Mouse (Mus musculus) lung, embryonic 16.5 days (tissue): Measurements from ENCODE around the gene Dynll1. TPM values are rescaled to one million over a fixed set of nuclear protein-coding genes. Genes with fewer than 3 reads are reported as not detected.

Experiments
- ATAC-seq: fragments of 200-750 bp; cut with Nextera tagmentation; 2 replicates; pipeline ENCODE4 v1.8.0; 2017; ENCODE audit warnings: low read depth, mild to moderate bottlenecking, moderate library complexity
- H3K27ac ChIP-seq: fragments of 300-500 bp; sonication (generic); 2 replicates; pipeline ENCODE4 v1.5.1; 2014; ENCODE audit warnings: mild to moderate bottlenecking, control low read depth, low read length
- H3K27me3 ChIP-seq: fragments of 300-500 bp; sonication (generic); 2 replicates; pipeline ENCODE4 v1.6.1; 2014; ENCODE audit warnings: low read depth, low read length, mixed read lengths; ENCODE audit not compliant: control insufficient read depth, insufficient read depth
- H3K36me3 ChIP-seq: fragments of 300-500 bp; sonication (generic); 2 replicates; pipeline ENCODE4 v1.6.1; 2014; ENCODE audit warnings: low read length; ENCODE audit not compliant: control insufficient read depth, insufficient read depth
- H3K4me1 ChIP-seq: fragments of 300-500 bp; sonication (generic); replicated peaks from 2 replicates; pipeline ENCODE4 v1.6.1; 2014; ENCODE audit warnings: low read length, mixed read lengths; ENCODE audit not compliant: control insufficient read depth, insufficient read depth
- H3K4me2 ChIP-seq: fragments of 300-500 bp; sonication (generic); 2 replicates; pipeline ENCODE4 v1.6.1; 2014; ENCODE audit warnings: low read depth, low read length, control low read depth
- H3K4me3 ChIP-seq: fragments of 300-500 bp; sonication (generic); 2 replicates; pipeline ENCODE4 v1.5.1; 2014; ENCODE audit warnings: mild to moderate bottlenecking, low read length, control low read depth
- H3K9ac ChIP-seq: fragments of 300-500 bp; sonication (generic); 2 replicates; pipeline ENCODE4 v1.6.1; 2014; ENCODE audit warnings: low read length, control low read depth
- H3K9me3 ChIP-seq: fragments of 300-500 bp; sonication (generic); 2 replicates; pipeline ENCODE4 v1.6.1; 2016; ENCODE audit warnings: low read length; ENCODE audit not compliant: control insufficient read depth
- WGBS: fragments of 180-500 bp; shearing (Covaris S2); extraction: QIAGEN DNeasy Blood & Tissue Kit; methylation state at CpG from one replicate; pipeline ENCODE4 v1.1.7; 2014; 5-methylcytosine and 5-hydroxymethylcytosine counted together
- polyA plus RNA-seq: library from polyadenylated mRNA; unstranded; fragments of >200 nt; fragmentation: Nextera tagmentation; extraction: Ambion mirVana; gene quantifications from 2 replicates; pipeline ENCODE4 v1.2.1, GENCODE M21; 2015

The Dynll1 gene
- polyA plus RNA-seq, result 1,463 and 1,496 TPM in 2 replicates

DNA sequence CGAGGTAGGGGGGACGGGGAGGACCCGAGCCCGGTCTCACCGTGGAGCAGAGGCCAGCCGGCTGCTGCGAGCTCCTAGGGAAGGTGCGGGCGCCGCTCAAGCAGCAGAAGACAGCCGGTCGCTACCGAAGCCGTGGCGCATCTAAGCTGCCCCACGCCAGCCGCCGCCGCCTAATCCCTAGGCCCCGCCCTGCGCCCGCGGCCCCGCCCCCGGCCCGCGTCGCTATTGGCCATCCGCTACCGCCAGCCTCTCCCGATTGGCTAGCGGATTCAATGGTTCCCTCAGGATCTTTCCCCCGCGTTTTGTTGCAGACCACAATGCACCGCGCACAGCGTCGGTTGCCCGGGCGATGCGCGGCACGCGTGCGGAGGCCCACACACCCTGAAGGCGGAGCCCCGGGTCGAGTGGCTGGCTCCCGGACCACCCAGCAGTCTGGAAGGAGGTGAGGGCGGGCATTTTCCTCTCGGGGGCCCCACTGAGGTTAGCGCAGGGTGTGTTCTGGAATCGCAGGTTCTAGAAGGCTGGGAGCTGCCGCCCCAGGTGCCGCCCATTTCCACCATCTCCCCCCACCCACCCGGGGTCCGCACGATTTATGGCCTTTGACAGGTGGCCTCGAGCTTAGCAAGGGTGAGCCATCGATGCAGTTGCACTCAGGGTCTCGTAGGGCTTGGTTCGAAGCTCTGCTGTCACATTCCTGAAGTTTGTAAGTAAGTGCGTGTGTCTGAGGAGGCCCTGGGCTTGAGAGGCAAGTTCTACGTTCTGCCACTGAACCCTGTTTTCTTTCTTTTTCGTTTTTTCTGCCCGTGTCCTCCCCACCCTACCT, at the start of gene Dynll1:
Gene Dynll1 (minus strand): TSS at position 208 of the 823 bp plus-strand sequence.
- Histone ChIP-seq H3K27me3 (no peaks in the 10 kb centered on the region), H3K27ac (peak within 1 kb of the TSS; percentile 97), H3K4me1 (peaks cover 20% of the 10 kb centered on the region), H3K9ac (peak within 1 kb of the TSS; percentile 88), H3K36me3 (peaks cover 17% of the 10 kb centered on the region), H3K9me3 (no peaks in the 10 kb centered on the region), H3K4me2 (peak within 1 kb of the TSS; percentile 71), H3K4me3 (peak within 1 kb of the TSS; percentile 90)
- under 1% methylated on average over 63 of the region's 66 CpGs for WGBS
- peak; percentile 98 for ATAC-seq

DNA sequence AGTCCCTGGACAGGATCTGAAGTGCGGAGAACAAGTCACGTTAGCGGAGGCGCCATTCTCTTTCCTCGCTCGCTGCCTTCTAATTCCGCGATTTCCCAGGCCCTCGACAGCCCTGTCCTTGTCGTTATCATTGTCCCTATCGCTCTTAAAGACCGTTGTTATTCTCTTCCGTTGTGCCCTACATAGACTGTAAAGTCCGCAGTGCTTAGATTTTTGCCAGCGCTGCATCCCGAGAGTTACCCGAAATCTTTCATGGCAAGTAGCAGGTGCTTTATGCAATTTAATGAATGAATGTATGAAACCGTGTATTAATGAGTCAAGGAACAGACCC, 48.4 kb upstream of the Dynll1 start:
- peak overlapping the region; percentile 72 for H3K27ac ChIP-seq
- H3K9ac ChIP-seq, result peak overlapping the region; percentile 92
- peaks cover 13% of the 10 kb centered on the region for H3K4me1 ChIP-seq
- peaks cover 3% of the 10 kb centered on the region; the same call in 1 of the 2 replicates for H3K9me3 ChIP-seq
- peak overlapping the region; percentile 69 for H3K4me2 ChIP-seq
- peak; percentile 19; the same call in 1 of the 2 replicates for ATAC-seq
- H3K36me3 ChIP-seq, result peaks cover 16% of the 10 kb centered on the region
- peak overlapping the region; percentile 92 for H3K4me3 ChIP-seq
- under 1% methylated on average over 18 of the region's 18 CpGs for WGBS
- H3K27me3 ChIP-seq, result no peaks in the 10 kb centered on the region

DNA sequence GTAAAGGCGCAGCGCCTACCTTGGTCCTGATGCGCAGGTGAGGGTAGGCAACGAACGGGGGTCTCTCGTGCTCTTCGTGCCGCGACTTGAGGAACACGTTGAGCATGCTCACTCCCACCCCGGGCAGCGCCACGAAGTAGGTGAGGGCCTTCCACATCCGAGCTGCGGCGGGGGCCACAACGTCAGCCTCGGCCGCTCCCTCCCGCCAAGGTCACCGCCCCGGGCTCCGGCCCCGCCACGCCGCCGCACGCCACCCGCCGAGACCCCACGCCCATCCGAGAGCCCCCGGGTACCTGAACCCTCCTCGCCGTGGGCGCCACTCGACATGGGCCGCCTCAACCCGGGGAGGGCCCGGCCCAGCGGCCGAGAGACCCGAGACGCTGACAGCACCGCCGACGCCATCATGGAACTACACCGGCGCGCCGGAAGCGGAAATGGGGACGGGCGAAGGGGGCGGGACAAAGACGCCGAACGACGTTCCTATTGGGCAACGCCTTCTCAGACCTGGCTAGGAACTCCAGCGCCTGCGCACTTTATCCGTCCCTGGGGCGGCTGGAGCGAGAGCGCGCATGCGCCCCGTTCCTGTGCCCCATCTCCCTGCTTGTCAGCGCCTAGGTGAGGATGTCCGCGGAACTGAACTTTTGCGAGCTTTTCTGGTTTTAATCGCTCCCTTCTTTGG, 47.9 kb upstream of the Dynll1 start, which contains the start of gene Cox6a1:
Gene Cox6a1 (minus strand): TSS at position 436 of the 679 bp plus-strand sequence.
- Histone ChIP-seq H3K27ac (peak within 1 kb of the TSS; percentile 72), H3K4me2 (peak within 1 kb of the TSS; percentile 91), H3K4me3 (peak within 1 kb of the TSS; percentile 92), H3K36me3 (peaks cover 21% of the 10 kb centered on the region), H3K27me3 (no peaks in the 10 kb centered on the region), H3K4me1 (peaks cover 13% of the 10 kb centered on the region), H3K9me3 (peaks cover 3% of the 10 kb centered on the region; the same call in 1 of the 2 replicates), H3K9ac (peak within 1 kb of the TSS; percentile 92)
- ATAC-seq, result peak; percentile 97
- under 1% methylated on average over 65 of the region's 74 CpGs for WGBS

DNA sequence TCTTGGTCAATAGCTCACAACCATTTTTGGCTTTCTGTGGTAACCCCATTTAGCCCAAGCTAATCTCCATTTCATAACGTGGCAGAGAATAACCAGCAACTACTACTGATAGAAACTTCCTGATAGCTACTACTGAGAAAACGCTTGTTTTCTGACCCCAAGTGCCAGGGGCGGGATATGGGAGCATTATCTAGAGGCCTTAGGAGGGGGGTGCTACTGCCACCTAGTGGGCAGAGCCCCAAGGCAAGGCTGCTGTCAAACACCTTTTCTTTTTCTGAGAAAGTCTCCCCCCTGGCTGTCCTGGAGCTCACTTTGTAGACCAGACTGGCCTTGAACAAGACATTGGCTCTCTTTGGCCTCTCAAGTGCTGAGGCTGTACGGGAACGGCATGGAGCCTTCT, 46.8 kb upstream of the Dynll1 start:
- Histone ChIP-seq H3K4me2 (peak overlapping the region; percentile 91), H3K4me1 (peaks cover 13% of the 10 kb centered on the region), H3K27ac (no peak overlapping the region), H3K9me3 (peaks cover 3% of the 10 kb centered on the region; the same call in 1 of the 2 replicates), H3K27me3 (no peaks in the 10 kb centered on the region), H3K36me3 (peaks cover 30% of the 10 kb centered on the region), H3K9ac (peak overlapping the region; percentile 92), H3K4me3 (peak overlapping the region; percentile 92)
- WGBS, result 1% methylated on average over 5 of the region's 5 CpGs
- peak; percentile 42 for ATAC-seq

DNA sequence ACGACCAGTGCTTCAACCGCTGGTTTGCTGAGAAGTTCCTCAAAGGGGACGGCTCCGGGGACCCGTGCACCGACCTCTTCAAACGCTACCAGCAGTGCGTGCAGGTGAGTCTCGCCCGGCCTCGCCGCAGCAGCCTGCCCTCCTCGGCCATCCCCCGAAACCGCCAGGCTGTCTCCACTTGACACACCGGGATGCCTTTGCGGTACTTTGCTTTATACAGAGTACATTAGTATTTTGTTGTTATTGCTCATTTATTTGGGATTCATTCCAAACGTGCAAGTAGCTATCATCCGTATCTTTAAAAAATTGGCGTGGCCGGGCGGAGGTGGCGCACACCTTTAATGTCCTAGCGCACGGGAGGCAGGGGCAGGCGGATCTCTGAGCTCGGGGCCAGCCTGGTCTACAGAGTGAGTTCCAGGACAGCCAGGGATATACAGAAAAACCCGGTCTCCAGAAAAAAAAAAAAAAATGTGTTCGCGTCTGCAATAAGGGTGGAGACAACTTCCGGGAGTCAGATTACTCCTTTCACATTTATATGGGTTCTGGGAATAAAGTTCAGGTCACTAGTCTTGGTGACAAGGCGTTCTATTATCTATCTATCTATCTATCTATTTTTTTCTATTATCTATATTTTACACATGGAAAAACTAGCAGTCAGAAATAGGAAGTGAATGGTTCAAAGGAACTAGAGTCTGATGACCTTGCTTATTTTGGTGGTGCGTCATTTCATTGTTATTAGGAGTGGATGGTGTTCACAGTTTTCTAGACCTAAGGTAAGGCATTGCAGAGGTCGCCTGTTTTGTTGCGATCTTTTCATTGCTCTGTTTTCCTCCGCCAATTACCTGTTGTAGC, 40.7 kb upstream of the Dynll1 start:
- 9% methylated on average over 36 of the region's 36 CpGs for whole genome bisulfite sequencing
- Histone ChIP-seq H3K9ac (peak overlapping the region; percentile 96), H3K36me3 (peaks cover 33% of the 10 kb centered on the region), H3K4me1 (peaks cover 12% of the 10 kb centered on the region), H3K27ac (no peak overlapping the region), H3K27me3 (no peaks in the 10 kb centered on the region), H3K4me3 (peak overlapping the region; percentile 78), H3K4me2 (peak overlapping the region; percentile 76), H3K9me3 (no peaks in the 10 kb centered on the region)
- peak; percentile 11; the same call in 1 of the 2 replicates for ATAC-seq

DNA sequence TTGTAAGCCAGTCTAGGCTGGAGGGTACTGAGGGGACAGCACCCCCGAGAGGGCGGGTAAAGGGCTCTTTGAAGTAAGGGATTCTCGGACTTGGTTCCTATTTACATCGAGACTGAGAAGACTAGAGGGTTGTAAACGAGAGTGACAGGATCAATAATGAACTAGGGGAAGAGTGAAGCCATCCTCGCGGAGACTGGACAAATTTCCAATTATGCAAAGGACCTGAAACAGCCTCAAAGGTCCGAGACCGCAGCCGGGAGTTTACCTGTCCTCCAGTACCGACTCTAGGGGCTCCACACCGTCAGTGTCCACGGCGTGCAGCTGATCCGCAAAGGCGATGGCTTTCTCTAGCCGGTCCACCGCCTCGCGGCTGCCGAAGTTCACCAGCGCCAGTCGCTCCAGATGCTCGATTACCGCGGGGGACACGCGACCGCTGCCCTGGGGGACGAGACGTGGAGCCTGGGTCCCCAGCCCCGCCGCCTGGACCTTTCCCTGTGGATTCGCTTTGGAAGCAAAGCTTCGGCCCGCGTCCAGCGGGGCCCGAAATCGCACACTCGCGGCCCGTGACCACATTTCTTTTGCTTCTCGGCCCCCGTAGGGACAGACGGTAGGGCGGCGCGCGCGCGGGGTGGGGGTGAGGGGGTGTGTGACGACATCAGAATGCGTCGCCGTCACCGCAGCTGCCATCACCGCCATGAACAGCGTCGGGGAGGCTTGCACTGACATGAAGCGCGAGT, 39.9 kb upstream of the Dynll1 start, which contains the start of the genes Gatc and Triap1:
Gene Gatc (minus strand): TSS at position 602 of the 737 bp plus-strand sequence.
Gene Triap1 (plus strand): TSS at position 649 of the 737 bp plus-strand sequence.
- H3K9me3 ChIP-seq, result no peaks in the 10 kb centered on the region
- peak; percentile 97 for ATAC-seq
- H3K4me2 ChIP-seq, result peak within 1 kb of the TSS; percentile 76
- H3K36me3 ChIP-seq, result peaks cover 29% of the 10 kb centered on the region
- H3K27ac ChIP-seq, result peak within 1 kb of the TSS; percentile 76
- H3K27me3 ChIP-seq, result no peaks in the 10 kb centered on the region
- H3K9ac ChIP-seq, result peak within 1 kb of the TSS; percentile 96
- H3K4me3 ChIP-seq, result peak within 1 kb of the TSS; percentile 78
- peaks cover 12% of the 10 kb centered on the region for H3K4me1 ChIP-seq
- under 1% methylated on average over 62 of the region's 62 CpGs for WGBS

DNA sequence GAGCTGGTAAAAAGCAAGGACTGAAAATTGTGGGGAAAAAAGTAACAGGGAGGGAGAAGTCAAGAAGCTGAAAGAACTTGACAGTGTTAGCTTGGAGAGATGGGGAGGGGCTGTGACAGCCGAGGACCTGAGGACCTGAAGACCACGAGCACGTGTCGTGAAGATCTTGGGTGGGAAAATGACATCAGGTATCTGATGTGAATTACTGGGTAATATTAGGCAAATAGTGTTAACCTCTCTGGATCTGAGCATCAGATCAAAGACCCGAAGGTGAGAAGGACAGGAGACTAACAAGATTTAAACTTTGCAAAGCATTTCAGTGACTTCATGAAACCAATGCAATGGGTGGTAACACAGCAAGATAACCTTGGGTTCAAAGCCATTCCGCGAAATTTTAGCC, 39.2 kb upstream of the Dynll1 start:
- peak overlapping the region; percentile 6; the same call in 1 of the 2 replicates for H3K9ac ChIP-seq
- ATAC-seq, result no peak

DNA sequence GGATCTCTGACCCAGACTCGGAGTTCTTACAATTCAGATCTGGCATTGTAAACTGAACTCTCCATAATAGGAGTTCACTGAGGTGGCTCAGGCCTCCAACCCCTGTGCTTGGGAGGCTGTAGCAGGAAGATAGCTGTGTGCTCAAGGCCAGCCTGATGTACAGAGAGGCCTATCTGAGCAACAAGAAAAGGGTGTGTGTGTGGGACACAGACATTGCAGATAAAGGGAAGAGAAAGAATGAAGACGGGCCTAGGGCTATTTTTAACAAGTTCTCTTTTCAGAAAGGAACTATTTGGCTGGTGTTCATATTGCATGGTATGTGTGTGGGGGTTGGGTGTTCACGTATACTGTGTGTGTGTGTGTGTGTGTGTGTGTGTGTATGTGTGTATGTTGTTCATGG, 32.8 kb upstream of the Dynll1 start:
- Histone ChIP-seq H3K4me3 (no peak overlapping the region), H3K9ac (no peak overlapping the region), H3K4me1 (peaks cover 6% of the 10 kb centered on the region), H3K9me3 (no peaks in the 10 kb centered on the region), H3K27ac (no peak overlapping the region), H3K4me2 (no peak overlapping the region), H3K27me3 (no peaks in the 10 kb centered on the region), H3K36me3 (peaks cover 40% of the 10 kb centered on the region)
- WGBS, result 69% methylated on average over 3 of the region's 3 CpGs
- no peak for ATAC-seq

More for the DNA sequence above, 39.2 kb upstream of the Dynll1 start:
- Histone ChIP-seq H3K36me3 (peaks cover 28% of the 10 kb centered on the region), H3K4me1 (peaks cover 12% of the 10 kb centered on the region), H3K4me2 (peak overlapping the region; percentile 76), H3K27ac (no peak overlapping the region), H3K9me3 (no peaks in the 10 kb centered on the region), H3K27me3 (no peaks in the 10 kb centered on the region), H3K4me3 (peak overlapping the region; percentile 78)
- 16% methylated on average over 7 of the region's 7 CpGs for WGBS
